Mouse (Mus musculus) MEL-GATA-1-ER (cell line): ENCODE results near the gene Bpifb6.
A peak's percentile ranks its signal among the peaks of the same experiment; 100 is the strongest.

Experiments used
- DNase-seq: peaks from one replicate; pipeline ENCODE4 v3.0.0-alpha.2; 2012; ENCODE audit warnings: low read depth; ENCODE audit errors: extremely low read depth

Bpifb6 gene

DNA sequence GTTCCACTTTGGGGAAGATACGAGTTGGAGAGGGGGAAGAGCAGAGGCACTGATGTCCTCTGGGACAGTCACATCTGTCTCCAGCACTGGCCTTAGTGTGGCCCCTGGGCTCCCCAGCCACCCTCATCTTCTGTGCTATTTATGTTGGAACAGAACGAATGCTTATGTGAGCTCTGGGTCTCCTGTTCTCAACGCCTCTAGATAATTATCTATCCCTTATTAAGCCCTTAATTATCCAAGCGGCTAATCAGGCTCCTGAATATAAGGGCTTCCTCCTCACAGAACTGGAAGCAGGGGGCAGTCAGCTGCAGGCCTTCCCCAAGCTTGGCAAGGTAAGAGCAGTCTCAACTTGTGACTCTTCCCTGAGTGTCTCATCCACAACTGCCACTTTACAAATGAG, at the start of gene Bpifb6:
Gene Bpifb6 (plus strand): TSS at position 301 of the 400 bp plus-strand sequence.
- DNase-seq: no peak

DNA sequence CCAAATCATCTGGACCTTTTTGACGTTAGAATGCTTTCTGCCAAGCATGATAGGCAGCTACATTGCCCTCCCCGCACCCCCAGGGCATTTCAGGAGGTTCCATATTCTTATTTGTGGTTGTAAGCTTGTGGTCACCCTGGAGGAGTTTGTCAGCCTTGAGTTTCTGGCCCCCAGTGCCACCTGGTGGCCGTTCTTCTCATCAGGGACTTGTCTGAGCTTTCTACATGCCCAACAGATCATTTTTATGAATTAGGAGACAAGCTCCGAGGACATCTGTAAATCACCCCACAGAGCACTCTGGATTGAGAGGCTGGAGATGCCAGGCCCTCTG, 49.2 kb upstream of the Bpifb6 start:
- DNase-seq: peak; percentile 44

DNA sequence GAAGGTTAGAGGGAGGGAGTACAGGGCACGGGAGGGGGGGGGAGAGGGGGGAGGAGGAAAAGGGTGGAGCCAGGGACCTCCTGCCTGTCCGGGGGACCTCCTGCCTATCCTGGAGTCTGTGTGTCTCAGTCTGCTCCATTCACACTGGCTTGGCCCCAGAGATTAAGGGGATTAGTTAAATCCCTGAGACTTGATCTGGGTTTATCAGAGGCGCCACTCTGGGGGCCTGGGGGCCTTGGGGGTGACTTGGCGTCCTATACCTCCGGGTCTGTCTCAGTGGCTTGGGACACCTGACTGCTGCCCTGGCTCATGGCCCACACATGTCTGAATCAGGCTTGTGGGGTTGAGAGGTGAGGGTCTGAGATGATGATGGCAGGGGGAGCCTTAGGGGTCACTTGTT, 46.6 kb upstream of the Bpifb6 start:
- no peak for DNase-seq

DNA sequence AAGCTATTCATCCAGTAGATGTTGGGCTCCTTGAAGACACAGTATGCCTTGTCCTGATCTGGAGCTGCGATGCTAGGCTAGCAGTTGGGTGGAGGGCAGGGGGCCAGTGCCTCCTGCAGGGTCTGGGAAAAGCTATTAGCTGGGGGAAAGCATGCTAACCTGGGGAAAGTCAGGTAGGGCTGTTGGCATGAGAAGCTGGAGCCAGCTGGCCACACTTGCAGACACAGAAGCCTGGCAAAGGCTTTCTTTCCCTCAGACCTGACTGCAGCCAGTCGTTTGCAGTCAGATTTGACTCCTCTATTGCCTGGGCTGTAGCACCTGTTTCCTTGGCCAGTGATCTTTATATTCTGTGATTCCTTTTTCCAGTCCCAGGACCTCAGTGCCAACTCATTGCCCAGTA, 40.6 kb upstream of the Bpifb6 start:
- DNase-seq: no peak

DNA sequence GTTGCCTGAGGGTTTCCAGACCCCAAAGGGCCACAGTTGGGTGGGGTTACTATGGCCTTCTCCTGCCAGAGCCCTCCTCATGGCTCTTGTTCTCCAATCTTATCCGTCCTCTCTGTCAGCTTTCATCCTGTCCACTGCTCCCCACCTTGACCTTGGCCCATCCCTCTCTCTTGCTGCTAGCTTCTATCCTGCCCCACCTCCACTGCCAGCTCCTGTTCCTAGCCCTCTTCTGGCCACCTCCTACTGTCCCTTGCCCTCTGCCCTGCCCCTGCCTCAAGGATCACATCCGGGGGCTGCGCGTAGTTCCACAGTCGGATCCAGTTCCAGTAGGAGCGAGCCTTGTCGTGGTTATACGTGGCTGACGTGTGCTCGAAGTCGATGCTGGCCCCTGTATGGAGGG, 39.9 kb upstream of the Bpifb6 start:
- DNase-seq: no peak

DNA sequence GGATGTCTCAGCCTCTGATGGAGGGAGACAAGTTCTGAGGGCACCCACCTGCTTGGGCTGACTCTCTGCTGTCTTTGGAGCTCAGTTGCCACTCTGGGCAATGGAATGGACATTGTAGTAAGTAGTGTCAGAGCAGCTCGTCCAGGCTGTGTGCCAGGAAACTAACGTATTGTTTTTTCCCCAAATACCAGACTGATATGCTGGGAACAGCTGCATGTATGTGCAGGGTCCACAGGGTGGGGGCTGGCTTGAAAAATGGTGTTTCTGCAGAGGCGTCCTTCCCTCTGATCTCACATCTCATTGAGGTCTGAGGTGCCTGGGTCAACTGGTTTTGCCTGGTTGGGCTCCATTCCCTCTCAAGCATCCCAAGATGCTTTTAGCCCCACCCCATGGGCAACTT, 39.5 kb upstream of the Bpifb6 start:
- no peak for DNase-seq

DNA sequence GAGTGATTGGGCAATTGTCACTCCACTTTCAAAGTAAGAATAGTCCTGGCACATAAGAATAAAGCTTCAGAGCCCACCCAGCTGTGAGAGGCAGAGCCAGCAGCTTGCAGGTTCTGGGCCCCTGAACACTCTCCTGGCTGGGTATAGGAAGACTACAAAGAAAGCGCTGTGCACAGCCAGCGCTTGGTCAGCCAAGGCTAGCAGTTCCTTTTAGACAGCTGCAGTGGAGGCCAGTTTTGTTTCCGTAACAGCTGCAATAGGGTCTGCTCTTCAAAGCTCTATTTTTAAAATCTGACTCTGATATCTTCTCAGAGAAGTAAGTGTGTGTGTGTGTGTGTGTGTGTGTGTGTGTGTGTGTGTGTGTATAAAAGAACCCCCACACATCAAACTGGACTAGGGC, 38.2 kb upstream of the Bpifb6 start:
- DNase-seq: no peak

DNA sequence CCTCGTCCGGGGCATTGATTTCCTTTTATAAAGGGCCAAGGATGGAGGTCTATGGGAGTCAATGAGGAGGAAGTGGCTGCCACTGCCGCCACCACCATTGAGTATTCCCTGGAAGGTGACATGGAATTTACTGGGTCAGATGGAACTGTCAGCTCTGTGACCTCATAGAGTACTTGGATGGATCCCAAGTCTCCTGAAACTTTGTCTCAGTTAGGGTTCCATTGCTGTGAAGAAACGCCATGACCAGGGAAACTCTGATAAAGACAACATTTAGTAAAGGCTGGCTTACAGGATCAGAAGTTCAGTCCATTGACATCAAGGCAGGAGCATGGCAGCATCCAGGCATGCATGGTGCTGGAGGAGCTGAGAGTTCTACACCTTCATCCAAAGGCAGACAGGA, 29.2 kb upstream of the Bpifb6 start, which contains the start of gene Sun5:
Gene Sun5 (minus strand): TSS at position 101 of the 400 bp plus-strand sequence.
- no peak for DNase-seq

DNA sequence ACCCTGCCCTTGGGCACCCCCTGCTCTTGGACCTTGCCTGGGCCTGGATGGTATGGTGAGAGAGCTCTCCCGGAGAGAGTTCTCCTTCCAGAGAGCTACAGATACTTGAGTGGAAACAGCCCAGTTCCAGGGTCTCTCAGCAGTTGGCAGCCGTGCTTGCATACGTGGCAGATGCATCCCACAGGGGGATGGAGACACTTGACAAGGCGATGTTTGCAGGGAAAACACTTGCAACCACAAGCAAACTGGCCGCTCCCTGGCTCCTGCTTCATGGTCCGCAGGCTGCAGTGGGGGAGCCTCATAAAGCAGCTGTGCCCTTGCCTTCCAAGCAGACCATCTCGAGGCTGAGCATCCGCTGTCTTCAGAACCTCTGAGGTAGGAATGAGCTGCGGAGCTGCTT, 25.4 kb upstream of the Bpifb6 start, which contains the start of gene Bpifb2:
Gene Bpifb2 (plus strand): TSS at position 301 of the 400 bp plus-strand sequence.
- no peak for DNase-seq

DNA sequence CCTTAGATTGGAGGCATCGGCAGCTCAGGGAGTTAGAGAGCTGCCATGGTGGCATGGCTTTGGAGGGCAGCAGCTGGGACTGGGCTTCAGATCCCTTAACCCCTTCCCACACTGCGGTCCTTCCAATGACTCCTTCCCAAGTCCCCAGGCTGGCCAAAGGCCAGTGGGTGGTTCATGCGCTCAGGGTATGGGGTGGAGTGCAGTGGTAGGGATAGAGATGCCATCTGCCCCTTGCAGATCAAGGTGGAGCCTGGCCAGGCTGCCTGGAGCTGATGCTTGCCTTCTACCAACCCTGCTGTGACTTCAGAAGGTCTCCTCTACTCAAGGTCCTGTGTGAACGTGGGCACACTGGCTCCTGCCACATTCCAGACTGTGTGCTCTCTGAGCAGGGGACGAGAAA, 1.1 kb upstream of the Bpifb6 start:
- DNase-seq: no peak

DNA sequence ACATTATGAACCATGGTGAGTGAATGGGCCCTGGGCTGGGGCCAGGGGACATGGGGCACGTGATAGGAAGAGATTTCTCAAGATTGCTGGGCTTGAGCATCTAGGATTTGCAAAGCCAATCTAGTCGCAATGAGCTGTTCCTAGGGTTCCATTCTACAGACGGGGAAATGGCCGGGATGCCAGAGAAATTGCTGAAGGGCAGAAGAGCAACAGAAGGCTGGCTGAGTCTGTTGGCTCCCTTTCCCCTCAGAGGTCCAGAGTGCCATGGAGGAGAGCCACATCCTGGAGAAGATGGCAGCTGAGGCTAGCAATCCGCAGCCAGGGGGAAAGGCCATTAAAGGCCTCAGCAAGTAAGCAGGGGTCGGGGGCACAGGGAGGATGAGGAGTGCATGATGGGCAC, 2.5 kb downstream of the Bpifb6 start:
- no peak for DNase-seq

DNA sequence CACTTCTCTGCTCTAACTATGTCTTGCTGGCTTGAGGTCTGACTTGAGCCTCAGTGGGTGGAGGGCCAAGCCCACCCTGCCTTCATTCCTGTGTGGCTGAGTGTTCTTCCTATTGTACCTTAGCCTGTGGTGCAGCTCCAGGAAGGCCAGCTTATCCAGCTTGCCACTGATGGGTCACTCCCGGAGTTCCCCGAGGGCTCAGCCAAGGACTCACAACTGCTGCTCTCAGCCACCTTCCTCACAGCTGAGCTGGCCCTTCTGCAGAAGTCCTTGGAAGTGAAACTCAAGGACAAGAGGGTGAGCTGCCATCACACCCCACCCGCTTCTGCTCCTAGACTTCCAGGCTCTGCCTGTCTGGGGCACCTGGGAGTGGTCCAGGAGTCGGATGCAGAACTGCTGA, 6.4 kb downstream of the Bpifb6 start:
- DNase-seq: no peak

DNA sequence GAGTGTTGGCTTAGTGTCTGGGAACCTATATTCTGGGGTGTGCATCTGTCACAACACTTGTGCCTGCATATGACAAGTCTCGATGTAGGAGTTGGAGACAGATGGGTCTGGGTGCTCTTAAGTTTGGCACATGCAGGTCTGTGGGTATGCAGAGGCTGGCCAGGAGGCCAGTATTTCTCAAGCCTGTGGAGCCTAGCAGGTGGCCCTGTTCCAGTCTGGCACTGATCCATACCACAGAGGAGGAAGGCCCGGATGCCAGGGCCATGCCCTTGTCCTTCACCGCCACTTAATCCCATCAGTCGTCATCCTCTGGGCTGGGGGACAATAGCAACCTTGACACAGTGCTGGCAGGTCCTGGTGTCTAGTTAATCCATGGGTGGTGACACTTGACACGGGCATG, 14.0 kb downstream of the Bpifb6 start:
- DNase-seq: no peak

DNA sequence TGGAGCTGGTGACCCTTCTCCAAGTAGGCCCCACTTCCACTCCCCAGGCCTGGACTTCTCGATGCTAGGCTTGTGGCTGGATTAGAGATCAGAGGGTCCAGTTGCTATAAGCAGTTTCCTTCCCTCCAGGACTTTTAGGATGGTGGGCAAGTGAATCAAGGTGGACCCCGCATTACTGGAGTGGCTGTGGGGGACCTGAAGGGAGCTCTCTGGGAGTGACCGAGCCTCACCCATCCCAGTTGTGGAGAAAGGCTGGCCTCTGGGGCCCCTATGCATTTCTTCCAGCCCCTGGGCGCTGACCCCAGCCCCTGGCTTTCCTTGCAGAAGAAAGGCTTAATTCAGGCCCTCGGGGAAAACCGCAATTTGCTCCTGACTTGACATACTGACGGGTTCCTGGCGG, 17.7 kb downstream of the Bpifb6 start, which contains the start of gene Bpifb3:
Gene Bpifb3 (plus strand): TSS at position 301 of the 400 bp plus-strand sequence.
- no peak for DNase-seq

DNA sequence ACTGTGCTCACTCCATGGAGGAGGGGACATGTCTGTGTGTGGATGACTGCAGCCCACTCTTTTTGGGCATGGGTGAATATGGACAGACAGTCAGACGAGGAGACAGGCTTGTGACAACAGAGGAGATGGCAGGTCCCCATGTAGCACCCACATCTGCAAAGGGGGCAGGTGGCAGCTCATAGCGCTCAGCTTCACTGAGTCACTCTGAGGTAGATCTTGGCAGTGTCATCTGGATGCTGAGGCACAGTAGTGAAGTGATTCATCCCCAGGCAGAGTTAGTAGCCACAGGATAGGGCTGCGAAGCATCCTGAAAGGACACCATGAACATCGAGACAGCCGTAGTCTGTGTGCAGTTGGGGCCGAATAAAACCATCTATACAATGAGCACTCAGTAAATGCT, 21.1 kb downstream of the Bpifb6 start:
- DNase-seq: no peak

DNA sequence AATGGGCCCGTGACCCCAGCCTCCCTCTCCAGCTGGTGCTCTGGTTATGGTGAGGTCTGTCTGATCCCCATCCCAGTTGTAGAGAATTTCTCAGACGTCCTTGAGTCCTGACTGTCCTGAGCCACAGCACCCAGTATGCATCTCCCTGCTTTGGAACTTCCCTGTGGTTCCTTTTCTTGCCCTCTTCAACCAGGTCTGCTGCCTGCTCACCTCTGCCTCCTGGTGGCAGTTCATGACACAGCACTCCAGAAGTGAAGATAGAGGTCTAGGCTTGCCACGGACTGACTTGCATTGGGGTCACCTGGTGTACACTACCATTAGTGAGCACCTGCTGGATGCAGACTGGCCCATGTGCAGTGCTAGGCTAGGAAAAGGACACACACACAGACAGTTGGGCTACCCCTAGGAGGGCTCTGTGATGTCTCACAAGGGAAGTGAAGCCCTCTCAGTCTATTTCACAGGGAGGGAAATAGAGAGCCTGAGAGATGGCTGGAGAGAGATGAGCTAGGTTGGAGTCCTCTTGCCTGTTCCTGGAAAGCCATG, 29.8 kb downstream of the Bpifb6 start:
- no peak for DNase-seq

DNA sequence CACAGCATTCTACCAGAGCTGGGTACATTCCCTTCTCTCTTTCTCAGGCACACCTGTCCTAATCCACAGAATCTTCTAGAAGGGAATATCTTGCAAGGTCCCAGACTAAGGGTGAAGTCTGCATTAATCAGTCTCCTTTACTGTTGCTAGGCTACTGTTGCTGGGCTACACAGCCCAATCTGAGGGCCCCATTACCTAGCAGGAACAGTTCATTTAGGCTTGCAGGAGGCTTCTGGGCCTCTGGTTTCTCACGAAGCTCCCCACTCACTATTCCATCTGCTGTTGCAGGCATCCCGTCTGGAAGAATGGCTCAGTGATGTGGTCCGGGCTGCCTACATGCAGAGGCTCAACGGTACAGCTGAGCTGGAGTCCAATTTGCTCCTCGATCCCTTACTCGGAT, 30.9 kb downstream of the Bpifb6 start:
- no peak for DNase-seq

DNA sequence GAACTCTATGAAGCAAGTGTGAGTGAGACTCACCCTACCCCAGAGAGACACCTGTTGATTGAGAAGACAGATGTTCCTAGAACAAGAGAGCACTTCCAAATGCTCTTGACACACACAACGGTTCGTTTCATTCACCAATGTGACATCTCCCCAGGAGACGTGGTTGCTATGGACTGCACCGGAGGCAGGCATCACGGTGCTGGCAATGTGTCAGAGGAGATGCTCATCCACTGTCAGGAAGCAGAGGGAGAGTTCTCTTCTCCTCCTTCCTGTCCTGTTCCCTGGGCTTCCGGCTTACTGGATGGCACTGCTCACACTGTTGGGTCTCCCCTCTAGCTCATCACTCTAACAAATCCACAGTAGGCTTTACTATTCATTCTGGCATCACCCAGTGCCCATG, 33.1 kb downstream of the Bpifb6 start:
- no peak for DNase-seq

DNA sequence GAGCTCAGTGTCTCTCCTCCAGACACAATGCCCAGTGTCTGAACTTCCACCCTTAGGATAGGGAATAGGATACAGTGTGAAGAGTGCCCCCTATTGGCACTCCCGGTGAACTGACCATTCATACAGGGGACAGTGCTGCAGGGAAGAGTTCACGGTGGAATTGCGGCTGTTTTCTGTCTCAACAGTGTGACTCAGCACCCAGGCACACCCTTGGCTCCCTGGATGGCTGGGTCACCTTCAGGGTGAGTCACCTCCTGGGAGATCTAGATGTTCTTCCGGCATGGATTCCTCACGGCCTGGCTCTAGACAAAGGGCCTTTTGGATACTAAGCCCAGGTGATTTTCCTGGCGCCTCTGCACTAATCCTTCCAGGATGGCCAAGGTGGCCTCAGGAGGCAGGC, 35.2 kb downstream of the Bpifb6 start:
- no peak for DNase-seq

DNA sequence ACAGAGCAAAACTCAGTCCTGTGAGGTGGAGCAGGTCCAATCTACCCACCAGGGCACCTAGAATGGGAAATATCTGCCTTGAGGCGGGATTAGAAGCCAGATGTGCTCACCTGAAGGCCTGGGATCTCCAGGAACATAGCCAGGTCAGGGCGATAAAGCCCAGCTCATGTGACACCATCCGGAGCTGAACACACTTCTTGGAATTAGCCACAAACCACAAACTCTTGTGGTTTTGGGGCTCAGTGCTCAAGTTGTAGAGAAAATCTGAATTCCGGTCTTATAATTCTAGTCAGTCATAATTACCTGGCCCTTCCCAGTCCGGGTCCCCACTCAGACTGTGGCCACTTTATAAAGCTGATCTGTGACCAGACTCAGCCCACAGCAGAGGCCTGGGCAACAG, 37.7 kb downstream of the Bpifb6 start, which contains the start of gene Bpifb4:
Gene Bpifb4 (plus strand): TSS at position 370 of the 400 bp plus-strand sequence.
- DNase-seq: no peak

DNA sequence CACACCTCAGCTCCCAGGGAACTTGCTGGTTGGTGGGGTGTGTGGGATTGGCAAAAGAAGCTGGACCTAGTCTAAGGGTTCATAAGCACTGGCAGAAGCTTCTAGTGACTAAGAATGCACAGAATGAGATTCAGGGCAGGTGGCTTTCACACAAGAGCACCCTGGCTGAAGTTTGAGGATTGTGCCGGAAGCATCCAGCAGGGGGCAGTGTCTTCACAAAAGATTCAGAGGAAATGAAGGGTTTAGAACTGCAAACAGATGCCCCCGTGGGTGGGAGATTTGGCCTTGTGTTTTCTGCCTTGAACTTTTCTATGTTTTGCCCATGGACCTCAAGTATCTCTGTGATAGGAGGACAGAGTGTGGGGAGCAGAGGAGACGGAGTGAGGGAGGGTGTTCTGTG, 43.3 kb downstream of the Bpifb6 start:
- DNase-seq: no peak

DNA sequence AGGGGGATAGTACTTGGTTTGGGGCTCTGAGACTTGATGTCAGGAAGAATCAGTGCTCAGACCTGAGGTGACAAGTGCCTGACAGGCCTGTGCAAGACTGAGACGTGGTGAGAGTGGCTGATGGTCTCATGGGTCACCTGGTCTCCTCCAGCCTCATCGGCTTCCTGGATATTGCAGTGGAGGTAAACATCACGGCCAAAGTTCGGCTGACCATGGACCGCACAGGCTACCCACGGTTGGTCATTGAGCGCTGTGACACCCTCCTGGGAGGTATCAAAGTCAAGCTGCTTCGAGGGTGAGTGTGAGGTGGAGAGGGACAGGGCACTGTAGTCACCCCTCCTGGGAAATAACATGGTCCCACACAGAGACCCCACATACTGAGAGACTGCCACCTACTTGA, 44.4 kb downstream of the Bpifb6 start:
- no peak for DNase-seq

DNA sequence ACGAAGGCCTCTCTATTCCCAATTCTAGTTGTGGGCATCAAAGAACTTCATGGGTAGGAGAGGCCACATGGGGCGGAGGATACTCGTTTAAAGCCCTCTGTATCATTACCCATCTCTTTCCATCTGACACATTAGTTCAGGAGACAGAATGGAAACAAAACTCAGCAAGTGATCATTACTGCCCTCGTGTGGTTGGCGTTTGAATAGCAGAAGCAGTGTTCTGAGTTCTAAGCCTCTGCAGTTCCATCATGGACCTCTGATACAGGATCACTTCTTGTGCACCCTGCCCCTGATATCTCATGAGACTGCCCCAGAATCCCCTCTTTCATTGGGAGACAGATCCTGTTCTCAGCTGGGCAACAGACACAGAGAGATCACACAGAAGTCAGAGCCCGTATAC, 52.7 kb downstream of the Bpifb6 start:
- DNase-seq: peak; percentile 50

DNA sequence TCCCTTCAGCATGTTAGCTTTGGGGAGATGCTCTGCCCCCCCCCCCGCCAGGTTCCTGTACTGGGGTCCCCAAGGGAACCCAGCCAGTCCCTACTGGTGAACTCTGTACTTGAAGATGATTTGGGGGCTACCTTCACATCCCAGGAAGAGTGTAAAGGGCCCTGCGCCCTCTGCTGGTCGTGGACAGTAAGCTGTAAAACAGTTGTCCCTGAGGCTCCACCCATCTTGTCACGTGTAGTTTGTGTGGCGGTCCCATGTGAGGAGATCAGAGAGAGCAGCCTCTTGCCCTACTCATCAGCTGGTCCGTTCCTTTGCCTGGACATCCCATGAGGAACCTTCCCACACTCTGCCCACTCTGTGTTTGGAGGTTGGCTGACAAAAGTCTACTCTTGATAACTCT, 53.6 kb downstream of the Bpifb6 start:
- peak; percentile 29 for DNase-seq
